9 mouse cellular contexts compared by ENCODE assay signal in the genomic region with DNA sequence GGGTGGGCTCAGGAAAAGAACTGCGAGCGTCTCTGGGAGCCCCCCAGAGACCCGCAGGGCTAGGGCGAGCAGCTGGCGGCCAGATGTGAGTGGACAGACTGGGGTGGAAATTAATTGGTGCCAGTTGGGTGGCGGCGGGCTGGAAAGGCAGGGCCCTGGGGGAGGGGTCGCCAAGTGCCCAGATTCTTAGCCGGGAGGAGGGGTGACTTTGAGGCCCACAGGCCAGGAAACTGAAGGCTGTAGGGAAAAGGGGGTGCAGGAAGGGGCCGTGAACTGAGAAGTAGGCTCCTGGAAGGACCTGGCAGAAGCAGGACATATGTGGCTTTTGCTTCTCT. TPM values are rescaled to one million over a fixed set of nuclear protein-coding genes. Genes with fewer than 3 reads are reported as not detected.
DNase-seq lines count a peak whose midpoint lies in the region; ATAC-seq lines count a peak whose summit lies in the region.
"Had no signal": no experiment of that assay in that cellular context is flagged by ENCODE, and none has a peak within 500 bp of the region (broad histone marks: within the 10 kb centered on the region; RNA-seq: fewer than 3 reads in every experiment).

No protein-coding gene starts in this region.

- H3K36me3 ChIP-seq in kidney, embryonic 16.5 days (ENCODE audit: insufficient read depth, low read length): no peaks in the 10 kb centered on the region
- no peaks in the 10 kb centered on the region for H3K36me3 ChIP-seq in embryonic facial prominence, embryonic 11.5 days (replicated peaks; ENCODE audit: control insufficient read depth, insufficient read depth, low read depth, low read length)
- no peaks in the 10 kb centered on the region for H3K36me3 ChIP-seq in hindbrain, embryonic 13.5 days

- DNase-seq in kidney, adult 9 months: no peak
- DNase-seq in embryonic facial prominence, embryonic 11.5 days (ENCODE audit: low spot score): peak; percentile 96
- DNase-seq in lung, postnatal 10 days: peak; percentile 62
- no peak for DNase-seq in B cell, adult 2 months
- no peak for DNase-seq in right cerebral cortex, postnatal 10 days (ENCODE audit: low spot score in 2 of 2)
- DNase-seq in ovary, postnatal 10 days (ENCODE audit: low spot score): no peak

- H3K27ac ChIP-seq in kidney, embryonic 16.5 days (ENCODE audit: low read length): peak overlapping the region; percentile 99
- peak overlapping the region; percentile 99 for H3K27ac ChIP-seq in embryonic facial prominence, embryonic 11.5 days (replicated peaks; ENCODE audit: low read depth, low read length)
- H3K27ac ChIP-seq in hindbrain, embryonic 13.5 days: peak overlapping the region; percentile 88

- under 1% methylated on average over 10 of the region's 10 CpGs for WGBS in kidney, embryonic 16.5 days
- 0% methylated on average over 10 of the region's 10 CpGs for WGBS in embryonic facial prominence, embryonic 11.5 days
- WGBS in hindbrain, embryonic 13.5 days: 3% methylated on average over 10 of the region's 10 CpGs

- H3K27me3 ChIP-seq in kidney, embryonic 16.5 days (ENCODE audit: insufficient read depth, low read length): no peaks in the 10 kb centered on the region
- no peaks in the 10 kb centered on the region for H3K27me3 ChIP-seq in embryonic facial prominence, embryonic 11.5 days (ENCODE audit: control insufficient read depth, insufficient read depth, low read length)
- peaks cover 3% of the 10 kb centered on the region; the same call in 1 of the 2 replicates for H3K27me3 ChIP-seq in hindbrain, embryonic 13.5 days
- H3K27me3 ChIP-seq: Patski had no signal

- peaks cover 47% of the 10 kb centered on the region for H3K4me1 ChIP-seq in kidney, embryonic 16.5 days (ENCODE audit: insufficient read depth, low read length)
- peaks cover 8% of the 10 kb centered on the region for H3K4me1 ChIP-seq in embryonic facial prominence, embryonic 11.5 days (ENCODE audit: control insufficient read depth, insufficient read depth, low read length)
- H3K4me1 ChIP-seq in hindbrain, embryonic 13.5 days (replicated peaks): peaks cover 49% of the 10 kb centered on the region

- peak overlapping the region; percentile 53 for H3K4me3 ChIP-seq in kidney, embryonic 16.5 days (ENCODE audit: low read length)
- peak overlapping the region; percentile 34 for H3K4me3 ChIP-seq in embryonic facial prominence, embryonic 11.5 days (ENCODE audit: low read depth, low read length)
- H3K4me3 ChIP-seq in hindbrain, embryonic 13.5 days: peak overlapping the region; percentile 32

- ATAC-seq in kidney, embryonic 16.5 days (ENCODE audit: low FRiP score, low TSS enrichment): peak; percentile 21; the same call in 1 of the 2 replicates
- ATAC-seq in embryonic facial prominence, embryonic 11.5 days (replicated peaks; ENCODE audit: insufficient number of reproducible peaks, low FRiP score, low TSS enrichment, low read depth): peak; percentile 53
- ATAC-seq in hindbrain, embryonic 13.5 days (ENCODE audit: low FRiP score): 0 out of 2 replicates have a peak, but pooled peaks have one; percentile 7

- peak overlapping the region; percentile 82 for H3K9ac ChIP-seq in kidney, embryonic 16.5 days (replicated peaks; ENCODE audit: low read length)
- peak overlapping the region; percentile 58 for H3K9ac ChIP-seq in embryonic facial prominence, embryonic 11.5 days (replicated peaks; ENCODE audit: low read length)
- H3K9ac ChIP-seq in hindbrain, embryonic 13.5 days: peak overlapping the region; percentile 49

- peak overlapping the region; percentile 77 for H3K4me2 ChIP-seq in kidney, embryonic 16.5 days (replicated peaks; ENCODE audit: low read depth, low read length)
- H3K4me2 ChIP-seq in embryonic facial prominence, embryonic 11.5 days (ENCODE audit: low read depth, low read length): peak overlapping the region; percentile 81
- H3K4me2 ChIP-seq in hindbrain, embryonic 13.5 days: peak overlapping the region; percentile 52

- H3K9me3 ChIP-seq in kidney, embryonic 16.5 days (ENCODE audit: low read length): no peaks in the 10 kb centered on the region
- no peaks in the 10 kb centered on the region for H3K9me3 ChIP-seq in embryonic facial prominence, embryonic 11.5 days (replicated peaks; ENCODE audit: control insufficient read depth, low read length)
- no peaks in the 10 kb centered on the region for H3K9me3 ChIP-seq in hindbrain, embryonic 13.5 days

RNA-seq across cellular contexts. Expression of a gene that starts 6.5 kb away (rescaled TPM):
- polyA plus RNA-seq in kidney, embryonic 16.5 days (2015; fragmentation: Nextera tagmentation; extraction: Ambion mirVana): 73.5 and 78.0 TPM in 2 replicates
- 86.9 and 89.6 TPM in 2 replicates for polyA plus RNA-seq in embryonic facial prominence, embryonic 11.5 days (2014; fragmentation: Nextera tagmentation; extraction: Ambion mirVana)
- 26.1 and 32.2 TPM in 2 replicates for polyA plus RNA-seq in hindbrain, embryonic 13.5 days (2015; fragmentation: Nextera tagmentation; extraction: Ambion mirVana)

RNA-seq across cellular contexts. Expression of a gene that starts 29.9 kb away (rescaled TPM):
- polyA plus RNA-seq in kidney, embryonic 16.5 days (2015; fragmentation: Nextera tagmentation; extraction: Ambion mirVana): 81.5 and 82.9 TPM in 2 replicates
- polyA plus RNA-seq in embryonic facial prominence, embryonic 11.5 days (2014; fragmentation: Nextera tagmentation; extraction: Ambion mirVana): 61.5 and 64.7 TPM in 2 replicates
- 51.9 and 60.3 TPM in 2 replicates for polyA plus RNA-seq in hindbrain, embryonic 13.5 days (2015; fragmentation: Nextera tagmentation; extraction: Ambion mirVana)

RNA-seq across cellular contexts. Expression of a gene that starts 31.5 kb away (rescaled TPM):
- 22.5 and 26.7 TPM in 2 replicates for polyA plus RNA-seq in kidney, embryonic 16.5 days (2015; fragmentation: Nextera tagmentation; extraction: Ambion mirVana)
- polyA plus RNA-seq in embryonic facial prominence, embryonic 11.5 days (2014; fragmentation: Nextera tagmentation; extraction: Ambion mirVana): 21.0 and 21.1 TPM in 2 replicates
- polyA plus RNA-seq in hindbrain, embryonic 13.5 days (2015; fragmentation: Nextera tagmentation; extraction: Ambion mirVana): 13.7 and 14.4 TPM in 2 replicates

RNA-seq across cellular contexts. Expression of a gene that starts 45.1 kb away (rescaled TPM):
- 7.9 and 8.1 TPM in 2 replicates for polyA plus RNA-seq in kidney, embryonic 16.5 days (2015; fragmentation: Nextera tagmentation; extraction: Ambion mirVana)
- polyA plus RNA-seq in embryonic facial prominence, embryonic 11.5 days (2014; fragmentation: Nextera tagmentation; extraction: Ambion mirVana): 4.6 and 5.3 TPM in 2 replicates
- polyA plus RNA-seq in hindbrain, embryonic 13.5 days (2015; fragmentation: Nextera tagmentation; extraction: Ambion mirVana): 3.9 and 4.2 TPM in 2 replicates

Comparison
In these comparisons a context has a peak if more than half of its experiments do, and no peak if none do; other contexts are left out.
1. DNase-seq: peak in embryonic facial prominence, embryonic 11.5 days (single experiment) and lung, postnatal 10 days (single experiment); none in kidney, adult 9 months (single experiment), B cell, adult 2 months (0 of 2), right cerebral cortex, postnatal 10 days (0 of 2) and ovary, postnatal 10 days (single experiment).
2. Peak in every context shown above with its lines, with median percentiles within 50 percentile points of each other: ATAC-seq, H3K27ac ChIP-seq, H3K4me2 ChIP-seq, H3K4me3 ChIP-seq and H3K9ac ChIP-seq.